Mouse (Mus musculus) right cerebral cortex, adult 2 months (tissue): ENCODE data around the gene Sbp.
"Not testable (repeated sequence)": the region's sequence is repeated elsewhere in the genome, so short reads cannot be mapped to it uniquely, and the experiment has no call there.

Experiments
- DNase-seq, 2 experiments: peaks; one replicate each; pipeline ENCODE4 v3.0.0; 2021 to 2022; ENCODE audit warnings: low spot score in 2 of 2

Sbp gene

DNA sequence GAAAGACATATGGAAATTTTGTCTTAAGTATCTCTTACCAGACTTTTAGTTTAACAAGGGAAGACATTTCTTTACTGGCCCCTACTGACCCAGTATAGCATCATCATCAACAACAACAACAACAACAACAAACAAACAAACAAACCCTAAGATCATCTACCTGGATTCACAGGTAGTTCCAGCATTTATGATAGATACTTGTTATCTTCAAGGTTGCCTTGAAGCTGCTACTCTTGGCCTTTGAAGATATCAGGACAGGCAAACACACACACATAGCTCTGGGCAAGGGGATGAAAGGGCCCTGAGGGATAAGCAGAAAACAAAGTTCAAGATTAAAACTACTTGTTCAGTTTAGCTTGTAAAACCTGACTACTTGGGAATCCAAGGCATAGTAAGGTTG is at the start of gene Sbp:
Gene Sbp, plus strand, starts transcription at position 301 of the 400 bp plus-strand sequence.
- DNase-seq = no peak

DNA sequence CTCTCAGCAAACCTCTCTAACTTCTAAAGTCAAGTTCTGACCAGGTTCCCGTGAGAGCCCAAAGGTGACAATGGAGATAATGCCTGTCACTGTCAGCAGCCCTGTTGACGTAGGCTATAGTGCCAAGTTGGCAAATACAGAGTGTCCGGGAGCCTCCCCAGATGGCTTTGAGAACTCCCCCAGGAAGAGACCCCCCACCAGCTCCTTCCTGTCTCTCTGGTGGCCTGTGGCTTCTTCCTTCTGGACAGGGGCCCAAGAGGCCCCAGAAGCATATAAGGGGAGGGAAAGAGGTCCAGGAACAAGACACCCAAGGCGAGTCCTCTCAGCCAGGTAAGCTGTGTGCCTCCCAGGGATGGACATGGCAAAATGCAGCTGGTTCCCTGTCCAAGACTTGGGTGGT is 24.3 kb upstream of the Sbp start, which contains the start of gene Dcpp3:
Gene Dcpp3, plus strand, starts transcription at position 301 of the 400 bp plus-strand sequence.
- not testable (repeated sequence) for DNase-seq

DNA sequence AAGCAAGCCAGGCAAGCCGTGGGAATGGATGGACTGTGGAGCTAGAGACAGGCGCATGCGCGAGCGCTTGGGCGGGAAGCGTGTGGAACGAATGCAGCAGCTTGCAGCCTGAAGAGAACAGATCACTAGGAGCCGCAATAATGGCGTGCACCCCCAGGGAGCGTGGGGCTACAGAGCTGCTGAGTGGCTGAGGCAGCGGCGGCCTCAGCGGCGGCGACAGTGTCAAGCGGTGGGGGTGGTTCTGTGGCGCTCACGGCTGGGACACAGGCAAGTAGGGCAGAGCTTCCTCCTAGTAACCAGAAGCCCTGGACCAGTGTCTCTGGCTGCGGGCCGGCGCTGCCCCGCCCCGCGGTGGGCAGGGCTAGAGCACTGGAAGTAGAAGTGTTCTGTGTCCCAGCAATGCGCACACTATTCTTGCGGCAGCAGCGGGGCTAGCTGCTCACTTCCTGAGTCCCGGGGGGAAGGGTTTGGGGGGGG is 16.9 kb upstream of the Sbp start:
- DNase-seq = peak; percentile 88 to 91

DNA sequence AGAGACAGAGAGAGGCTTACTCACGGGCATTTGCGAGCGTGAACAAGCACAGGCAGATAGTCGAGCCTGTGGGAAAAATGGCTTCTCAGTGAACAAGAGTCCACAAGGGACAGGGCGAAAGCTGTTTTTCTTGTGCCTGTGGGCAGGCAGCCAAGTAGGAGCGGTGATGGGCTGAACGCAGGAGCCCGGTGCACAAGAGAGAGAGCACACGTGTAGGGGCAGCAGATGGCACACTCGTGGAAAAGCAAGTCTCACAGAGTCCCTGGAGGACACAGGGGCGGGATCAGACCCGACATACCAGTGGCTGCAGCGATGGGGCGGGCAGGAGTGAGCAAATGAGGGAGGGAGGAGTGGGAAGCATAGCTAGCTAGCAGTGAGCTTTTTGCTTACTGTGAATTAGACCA is 16.4 kb upstream of the Sbp start:
- peak; percentile 55 to 56 for DNase-seq

DNA sequence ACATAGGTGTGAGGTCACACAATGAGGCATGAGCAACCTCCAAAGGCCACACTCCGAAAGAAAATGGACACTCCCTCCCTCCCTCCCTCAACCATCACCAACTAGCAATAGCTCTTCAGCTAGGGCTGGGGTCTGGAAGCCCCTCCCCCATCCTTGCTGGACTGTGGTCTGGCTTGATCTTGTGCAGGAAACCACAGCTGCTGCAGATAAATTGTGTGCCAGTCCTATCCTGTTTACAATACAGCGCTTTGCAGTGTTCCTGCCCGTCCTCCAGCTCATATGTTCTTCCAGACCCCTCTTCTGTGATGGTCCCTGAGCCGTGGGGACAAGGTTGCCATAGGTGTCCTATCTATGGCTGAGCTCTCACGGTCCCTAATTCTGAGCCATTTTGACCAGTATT is 10.3 kb upstream of the Sbp start:
- DNase-seq = no peak

DNA sequence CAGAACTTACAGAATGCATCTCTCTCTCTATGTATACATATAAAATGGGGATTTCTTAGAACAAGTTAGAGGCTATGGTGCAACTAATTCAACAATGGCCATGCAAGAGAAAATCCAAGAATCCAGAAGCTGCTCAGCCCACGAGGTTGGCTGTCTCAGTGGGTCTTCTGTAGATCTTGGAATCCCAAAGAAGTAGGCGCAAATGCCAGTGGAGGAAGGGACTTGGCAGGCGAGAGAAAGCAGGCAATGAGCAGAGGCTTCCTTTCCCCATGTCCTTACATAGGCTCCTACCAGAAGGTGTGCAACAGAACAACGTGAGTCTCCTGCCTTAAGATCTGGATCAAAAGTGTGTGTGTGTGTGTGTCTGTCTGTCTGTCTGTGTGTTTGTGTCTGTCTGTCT is 6.0 kb downstream of the Sbp start:
- peak in 1 of 2 experiments; percentile 14 for DNase-seq

DNA sequence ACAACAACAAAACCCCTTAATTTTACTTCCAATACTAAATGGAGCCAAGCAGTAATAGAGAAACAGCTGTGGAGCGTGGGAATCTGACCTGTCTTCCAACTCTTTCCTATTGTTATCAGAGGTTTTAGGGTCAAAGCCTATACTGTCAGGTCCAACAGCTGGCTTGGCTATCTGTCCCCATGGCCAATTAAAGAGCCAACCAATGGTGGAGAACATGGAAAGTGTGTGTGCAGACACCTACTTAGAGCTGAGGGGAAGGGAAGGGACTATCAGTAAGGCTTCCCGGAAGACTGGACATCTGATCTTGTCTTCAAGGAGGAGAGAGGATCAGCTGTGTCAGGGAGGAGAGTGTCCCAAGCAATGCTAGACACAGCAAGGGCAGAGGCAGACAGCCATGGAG is 7.6 kb downstream of the Sbp start:
- DNase-seq = no peak

DNA sequence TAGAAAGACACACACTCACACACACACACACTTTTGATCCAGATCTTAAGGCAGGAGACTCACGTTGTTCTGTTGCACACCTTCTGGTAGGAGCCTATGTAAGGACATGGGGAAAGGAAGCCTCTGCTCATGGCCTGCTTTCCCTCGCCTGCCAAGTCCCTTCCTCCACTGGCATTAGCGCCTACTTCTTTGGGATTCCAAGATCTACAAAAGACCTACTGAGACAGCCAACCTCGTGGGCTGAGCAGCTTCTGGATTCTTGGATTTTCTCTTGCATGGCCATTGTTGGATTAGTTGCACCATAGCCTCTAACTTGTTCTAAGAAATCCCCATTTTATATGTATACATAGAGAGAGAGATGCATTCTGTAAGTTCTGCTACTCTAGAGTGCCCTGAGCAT is 9.4 kb downstream of the Sbp start:
- DNase-seq = not testable (repeated sequence)

DNA sequence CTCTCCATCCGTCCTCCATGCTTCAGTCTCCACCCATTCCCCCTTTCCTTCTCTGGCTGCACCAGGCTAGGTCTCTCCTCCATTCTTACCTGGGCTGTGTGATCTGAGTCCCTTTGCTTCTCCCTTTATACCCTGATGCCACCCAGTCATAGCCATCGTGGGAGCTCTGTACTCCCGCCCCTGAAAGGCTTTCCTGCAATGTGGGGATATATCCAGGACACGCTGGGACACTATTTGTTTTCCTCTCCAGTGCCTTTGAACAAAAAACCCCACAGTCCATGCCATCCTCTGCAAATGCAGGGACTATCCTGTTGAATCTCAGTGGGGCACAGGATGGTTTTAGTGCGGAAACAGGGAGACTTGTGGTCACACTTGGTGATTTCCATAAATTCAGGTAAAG is 13.7 kb downstream of the Sbp start, which contains the start of gene Sbpl:
Gene Sbpl, minus strand, starts transcription at position 101 of the 400 bp plus-strand sequence.
- DNase-seq = no peak

DNA sequence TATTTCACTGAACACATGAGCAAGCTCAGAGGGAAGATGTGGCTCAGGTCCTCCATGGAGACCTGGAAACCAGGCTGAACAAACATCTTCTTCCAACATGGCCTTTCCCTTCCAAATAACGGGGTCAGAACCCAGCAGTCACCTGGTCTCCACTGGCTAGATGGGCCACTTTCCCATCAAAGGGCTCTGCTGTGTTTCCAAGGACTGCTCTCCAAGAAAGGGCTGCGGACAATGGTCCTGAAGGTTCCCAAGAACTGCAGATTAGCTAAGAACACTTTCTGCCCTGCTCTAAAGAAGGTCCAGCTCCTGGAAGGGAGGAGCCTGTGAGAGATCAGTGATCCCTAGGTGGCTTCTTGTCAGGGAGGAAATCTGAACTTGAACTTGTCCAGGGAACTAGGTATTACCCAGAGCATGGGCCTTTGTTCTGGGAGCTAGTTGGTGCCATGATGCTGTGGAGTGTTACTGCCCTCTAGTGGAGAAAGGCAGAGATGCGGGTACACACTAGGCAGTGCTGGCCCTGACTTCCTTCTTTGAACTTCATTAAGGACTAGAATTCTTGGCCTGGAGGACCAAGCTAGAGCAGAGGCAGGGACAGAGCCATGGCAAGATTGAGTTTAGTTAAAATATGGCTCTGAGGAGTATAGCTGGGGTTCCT is 18.7 kb downstream of the Sbp start:
- peak; percentile 84 to 87 for DNase-seq

DNA sequence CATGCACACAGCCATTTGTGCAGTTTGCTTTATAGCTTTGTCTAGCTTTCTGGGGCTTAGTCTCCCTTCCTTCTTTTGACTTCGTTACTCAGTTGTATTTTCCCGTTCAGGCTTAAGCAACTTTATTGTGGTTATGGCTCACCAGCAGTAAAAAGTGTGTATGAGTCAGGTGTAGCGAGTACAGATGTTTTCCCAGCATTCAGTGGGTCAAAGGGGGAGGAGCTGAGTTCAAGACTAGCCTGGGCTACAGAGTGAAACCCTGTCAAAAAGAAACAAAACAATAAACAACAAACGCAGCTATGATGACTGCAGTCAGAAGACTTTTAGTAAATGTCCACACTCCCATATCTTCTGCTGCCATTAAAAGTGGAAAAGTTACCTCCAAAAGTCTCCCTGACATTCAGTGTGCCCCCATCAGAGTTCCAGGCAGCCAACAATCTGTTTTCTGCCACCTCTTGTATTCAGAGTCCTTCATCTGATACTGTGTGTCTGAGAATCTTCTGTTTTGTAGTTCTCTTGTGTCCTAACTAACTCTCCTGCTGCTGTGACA is 20.2 kb downstream of the Sbp start:
- no peak for DNase-seq

DNA sequence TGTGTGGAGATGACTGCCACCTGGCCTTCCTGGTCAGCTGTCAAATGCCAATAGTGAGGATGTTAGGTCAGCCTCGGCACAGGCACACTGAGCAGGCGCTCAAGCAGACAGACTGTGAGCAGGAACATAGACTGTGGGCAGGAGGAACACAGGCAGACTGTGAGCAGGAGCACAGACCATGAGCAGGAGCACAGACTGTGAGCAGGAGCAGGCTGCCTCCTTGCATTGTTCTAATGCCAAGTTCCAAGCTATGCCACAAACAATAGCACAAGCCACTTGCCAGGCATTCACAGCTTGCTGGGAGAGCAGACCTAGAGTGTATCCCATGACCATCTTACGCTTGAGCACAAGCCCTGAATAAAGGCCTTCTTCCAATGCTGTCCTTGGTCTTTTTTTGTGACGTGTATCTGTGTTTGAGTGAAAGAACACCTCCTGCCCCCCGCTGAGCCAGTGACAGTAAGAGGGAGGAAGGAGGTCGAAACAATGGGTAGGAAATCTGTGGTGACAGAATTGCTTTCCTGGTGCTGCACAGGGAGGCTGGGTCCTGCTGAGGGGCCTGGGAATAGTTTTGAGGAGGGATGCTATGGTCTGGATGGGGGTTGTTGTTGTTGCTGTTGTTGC is 24.4 kb downstream of the Sbp start:
- DNase-seq = no peak

DNA sequence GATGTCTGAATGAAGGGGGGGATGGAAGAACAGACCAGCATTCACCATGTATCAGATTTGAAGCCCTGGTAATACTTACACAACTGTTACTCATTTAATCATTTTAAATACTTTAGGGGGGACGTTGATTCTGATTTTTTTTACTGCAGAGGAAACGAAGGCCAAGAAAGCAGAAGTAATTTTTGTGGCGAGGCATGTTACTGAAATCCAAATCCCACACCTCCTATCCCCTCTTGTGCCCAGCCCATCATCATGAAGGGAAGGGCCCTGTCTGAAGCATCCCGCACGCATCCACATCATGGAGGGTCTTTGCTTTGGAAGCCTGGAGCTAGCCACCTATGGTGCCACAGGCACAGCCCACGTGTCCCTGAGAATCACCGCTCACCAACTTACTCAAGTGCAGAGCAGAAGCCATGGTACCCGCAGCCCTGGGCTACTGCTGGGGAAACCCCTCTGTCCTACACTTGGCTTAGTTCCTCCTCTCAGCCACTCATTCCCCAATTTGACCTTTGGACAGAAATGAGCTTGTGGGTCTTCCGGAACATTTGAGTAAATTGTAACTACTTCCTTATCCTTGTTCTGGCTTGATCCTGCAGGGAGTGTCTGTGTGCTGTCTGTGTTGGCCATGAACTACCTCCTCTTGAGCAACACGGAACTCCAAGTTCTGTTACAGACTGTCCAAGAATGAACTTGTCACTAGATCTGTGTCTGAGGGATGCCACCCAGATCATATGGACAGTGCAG is 25.4 kb downstream of the Sbp start:
- no peak for DNase-seq

DNA sequence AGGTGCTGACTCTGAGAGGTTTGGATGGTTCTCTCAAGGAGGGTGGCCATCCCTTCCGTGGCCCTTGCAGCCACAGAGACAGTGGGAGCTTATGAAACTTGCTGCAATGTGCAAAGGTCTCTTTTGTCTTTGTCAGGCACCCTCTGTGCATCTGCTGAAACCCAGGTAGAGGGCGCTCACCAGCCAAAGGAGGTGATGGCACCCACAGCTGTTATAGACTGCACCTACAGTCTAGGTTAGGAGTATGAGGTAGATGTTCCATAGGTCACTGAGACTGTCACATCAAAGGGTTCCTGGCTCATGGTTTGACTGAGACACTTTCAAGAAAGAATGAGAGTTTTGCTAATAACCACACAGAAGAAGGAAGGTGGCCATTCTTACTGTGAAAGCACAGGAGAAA is 27.3 kb downstream of the Sbp start:
- no peak for DNase-seq

DNA sequence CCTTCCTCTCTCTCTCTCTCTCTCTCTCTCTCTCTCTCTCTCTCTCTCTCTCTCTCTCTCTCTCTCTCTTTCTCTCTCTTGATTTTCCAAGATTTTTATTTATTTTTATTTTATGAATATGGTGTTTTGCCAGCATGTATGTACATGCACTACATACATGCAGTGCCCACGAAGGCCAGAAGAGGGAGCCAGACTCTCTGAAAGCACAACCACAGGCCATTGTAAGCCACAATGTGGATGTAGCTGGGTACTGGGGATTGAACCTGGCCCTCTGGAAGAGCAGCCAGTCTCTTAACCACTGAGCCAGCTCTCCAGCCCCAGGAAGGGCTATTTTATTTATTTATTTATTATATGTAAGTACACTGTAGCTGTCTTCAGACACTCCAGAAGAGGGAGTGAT is 27.8 kb downstream of the Sbp start:
- peak; percentile 83 to 86 for DNase-seq

DNA sequence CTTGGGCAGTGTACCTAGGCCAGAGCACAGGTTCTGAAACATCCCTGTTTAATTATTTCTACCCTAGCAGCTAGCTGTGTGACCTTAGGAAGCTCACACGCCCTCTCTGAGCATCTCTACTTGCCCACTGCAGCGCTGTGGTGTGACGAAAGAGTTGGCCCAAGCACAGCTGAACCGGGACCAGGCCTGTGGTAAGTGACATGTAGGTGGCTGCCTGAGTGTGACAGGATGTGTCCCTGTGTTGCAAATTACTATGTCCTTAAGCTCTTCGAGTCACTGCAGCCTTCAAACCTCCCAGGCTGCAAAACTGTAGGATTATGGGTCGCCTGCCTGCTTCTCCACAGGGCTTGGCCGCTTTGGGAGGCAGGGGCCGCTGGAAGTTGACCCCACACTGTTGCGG is 29.8 kb downstream of the Sbp start:
- no peak for DNase-seq

DNA sequence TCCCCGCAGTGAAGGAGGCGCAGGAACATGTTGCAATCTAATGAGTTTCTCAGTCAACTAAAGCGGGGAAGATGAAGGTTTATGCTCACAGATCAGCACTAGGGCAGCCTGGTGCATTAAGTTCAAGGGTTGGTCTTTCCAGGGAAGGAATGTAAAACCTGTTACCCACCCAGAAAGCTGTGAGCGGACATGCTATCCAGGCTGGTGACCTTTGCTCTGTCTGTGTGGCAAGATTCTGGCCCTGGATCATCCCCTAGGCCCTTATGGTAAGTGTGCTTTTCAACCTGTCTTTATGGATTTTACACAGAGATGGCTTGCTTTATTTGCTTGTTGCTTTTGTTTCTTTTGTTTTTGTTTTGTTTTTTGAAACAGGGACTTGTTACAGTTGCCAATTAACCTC is 35.2 kb downstream of the Sbp start:
- DNase-seq = no peak

DNA sequence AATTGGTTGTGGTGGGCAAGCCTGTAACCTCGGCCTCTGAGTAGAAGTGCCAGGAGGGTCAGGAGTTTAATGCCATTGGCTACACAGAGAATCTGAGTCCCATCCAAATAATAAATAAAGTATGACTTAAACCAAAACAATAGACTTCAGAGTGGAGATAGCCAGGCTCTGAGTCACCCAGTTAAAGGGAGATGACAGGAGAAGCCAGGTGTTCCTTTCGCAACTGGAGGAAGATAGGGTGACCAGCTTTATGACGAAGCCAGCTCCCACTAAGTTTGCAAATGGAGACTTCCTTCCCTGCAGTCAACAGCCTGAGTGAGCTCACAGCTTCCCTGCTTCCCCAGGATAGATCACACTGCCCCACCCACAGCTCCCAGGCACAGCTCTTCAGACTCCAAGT is 38.0 kb downstream of the Sbp start:
- DNase-seq = no peak

DNA sequence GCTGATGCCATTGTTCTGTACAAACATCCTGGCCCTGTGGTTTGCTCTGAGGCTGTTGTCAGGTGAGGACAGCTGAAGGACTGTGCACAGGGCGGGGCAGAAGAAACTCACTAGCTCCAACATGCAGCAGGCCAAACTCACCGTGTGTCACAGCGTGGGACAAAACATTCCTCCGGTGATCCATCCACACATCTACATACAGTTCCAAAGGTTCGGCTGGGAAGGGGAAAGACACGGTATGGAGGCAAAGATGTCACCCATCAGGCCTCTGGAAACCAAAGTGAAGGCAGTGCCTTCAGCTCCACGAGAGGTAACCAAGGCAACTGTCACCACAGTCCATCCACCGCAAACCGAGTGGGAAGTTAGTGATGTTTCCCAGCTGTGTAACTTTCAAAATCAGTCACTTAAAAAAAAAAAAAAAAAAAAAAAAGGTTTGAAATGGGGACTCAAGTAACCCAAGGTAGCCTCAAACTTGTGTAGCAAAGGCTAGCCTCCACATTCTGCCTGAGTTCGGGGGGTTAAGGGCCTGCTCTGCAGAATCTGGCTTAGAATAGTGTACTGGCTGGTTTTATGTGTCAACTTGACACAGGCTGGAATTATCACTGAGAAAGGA is 38.9 kb downstream of the Sbp start, which contains the start of gene Prss30:
Gene Prss30, minus strand, starts transcription at position 270 of the 613 bp plus-strand sequence.
- DNase-seq = no peak

DNA sequence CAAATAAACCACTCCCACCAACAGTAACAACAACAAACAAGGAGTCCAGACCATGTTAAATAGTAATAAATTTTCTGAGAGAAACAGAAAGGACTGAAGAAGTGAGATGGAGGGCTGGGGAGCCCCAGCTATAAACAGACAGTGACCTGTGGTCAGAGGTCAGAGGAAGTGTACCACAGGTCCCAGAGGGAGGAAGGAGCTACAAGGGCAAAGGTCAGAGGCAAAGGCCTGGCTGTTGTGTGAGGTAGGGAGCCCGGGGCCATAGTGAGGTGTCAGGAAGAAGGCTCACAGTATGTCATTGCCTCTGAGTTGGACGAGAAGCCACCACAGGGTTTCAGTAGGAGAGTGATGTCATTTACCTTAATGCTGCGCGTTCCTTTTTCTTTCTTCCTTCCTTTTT is 41.4 kb downstream of the Sbp start:
- no peak for DNase-seq

DNA sequence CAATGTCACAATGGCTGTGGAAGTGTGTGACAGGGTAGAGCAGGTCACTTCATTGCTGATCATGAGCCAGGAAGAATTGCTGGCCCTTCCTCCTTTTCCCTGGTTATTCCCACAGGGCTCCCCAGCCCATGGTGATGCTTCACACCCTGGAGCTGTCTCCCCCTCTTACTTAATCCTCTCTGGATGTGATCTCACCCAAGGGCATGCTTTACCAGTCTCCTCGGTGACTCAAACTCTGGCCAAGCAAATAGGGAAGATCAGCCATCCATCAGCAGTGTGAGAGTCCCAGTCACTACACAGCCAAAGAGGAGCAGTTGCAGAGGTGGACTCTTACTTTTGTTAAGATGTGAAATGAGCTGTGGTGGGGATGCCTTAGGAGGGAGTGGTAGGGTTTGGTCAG is 43.5 kb downstream of the Sbp start:
- no peak for DNase-seq

DNA sequence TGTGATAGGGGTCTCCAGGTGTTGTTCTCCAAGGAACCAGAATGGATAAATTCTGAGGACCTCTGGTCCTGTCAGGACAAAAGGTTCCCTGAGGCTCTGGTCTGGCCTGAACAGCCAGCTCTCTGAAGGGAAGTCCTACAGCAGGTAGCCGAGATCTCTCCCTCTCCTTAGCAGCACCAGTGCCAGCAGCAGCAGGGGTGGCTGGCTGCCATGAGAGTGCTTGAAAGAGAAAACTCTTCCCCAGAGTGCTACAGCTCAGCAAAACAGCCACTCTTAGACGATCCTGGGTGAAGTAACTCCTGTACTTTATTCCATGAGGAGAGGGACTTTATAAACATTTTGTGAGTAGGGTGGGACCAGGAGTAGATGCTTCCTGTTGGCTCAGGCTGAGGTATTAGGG is 48.3 kb downstream of the Sbp start:
- no peak for DNase-seq
